Mouse (Mus musculus) ES-CJ7 (cell line): ENCODE results near the gene Fgd2.
"Not testable (repeated sequence)": the region's sequence is repeated elsewhere in the genome, so short reads cannot be mapped to it uniquely, and the experiment has no call there.

ENCODE experiments used
- DNase-seq: peaks from one replicate; pipeline ENCODE4 v3.0.0; 2011; ENCODE audit warnings: low read depth, low spot score

Gene Fgd2

GRCm38 (mm10) chr17:29361982-29362691 is 1.4 kb downstream of the Fgd2 start:
- DNase-seq: peak; percentile 52

- DNase-seq: no peak
Observed at GRCm38 (mm10) chr17:29363109-29363508, 2.4 kb downstream of the Fgd2 start.

DNA sequence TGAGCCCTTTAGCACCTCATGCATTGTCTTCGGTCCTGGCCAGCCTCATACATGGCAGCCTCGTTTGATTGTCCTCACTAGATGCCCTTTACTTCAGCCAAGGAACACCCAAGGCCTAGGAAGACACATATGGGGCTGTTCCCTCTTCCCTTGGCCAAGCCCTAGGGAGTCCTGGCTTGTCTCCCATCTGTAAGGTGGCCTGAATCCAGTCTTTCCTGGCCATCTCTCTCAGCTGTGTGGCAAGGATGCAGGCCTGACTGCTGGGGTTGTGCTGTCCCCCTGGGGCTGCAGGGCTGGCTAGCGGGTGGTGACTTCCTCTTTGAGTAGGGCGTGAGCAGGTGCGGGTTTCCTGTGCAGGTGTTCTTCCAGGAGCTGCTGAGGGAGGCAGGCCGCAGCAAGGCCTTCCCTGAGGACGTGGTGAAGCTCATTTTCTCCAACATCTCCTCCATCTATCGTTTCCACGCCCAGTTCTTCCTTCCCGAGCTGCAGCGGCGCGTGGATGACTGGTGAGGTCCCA is 4.4 kb downstream of the Fgd2 start:
- DNase-seq: no peak

- peak; percentile 36 for DNase-seq
Observed at GRCm38 (mm10) chr17:29368726-29369125, 8.0 kb downstream of the Fgd2 start.

DNA sequence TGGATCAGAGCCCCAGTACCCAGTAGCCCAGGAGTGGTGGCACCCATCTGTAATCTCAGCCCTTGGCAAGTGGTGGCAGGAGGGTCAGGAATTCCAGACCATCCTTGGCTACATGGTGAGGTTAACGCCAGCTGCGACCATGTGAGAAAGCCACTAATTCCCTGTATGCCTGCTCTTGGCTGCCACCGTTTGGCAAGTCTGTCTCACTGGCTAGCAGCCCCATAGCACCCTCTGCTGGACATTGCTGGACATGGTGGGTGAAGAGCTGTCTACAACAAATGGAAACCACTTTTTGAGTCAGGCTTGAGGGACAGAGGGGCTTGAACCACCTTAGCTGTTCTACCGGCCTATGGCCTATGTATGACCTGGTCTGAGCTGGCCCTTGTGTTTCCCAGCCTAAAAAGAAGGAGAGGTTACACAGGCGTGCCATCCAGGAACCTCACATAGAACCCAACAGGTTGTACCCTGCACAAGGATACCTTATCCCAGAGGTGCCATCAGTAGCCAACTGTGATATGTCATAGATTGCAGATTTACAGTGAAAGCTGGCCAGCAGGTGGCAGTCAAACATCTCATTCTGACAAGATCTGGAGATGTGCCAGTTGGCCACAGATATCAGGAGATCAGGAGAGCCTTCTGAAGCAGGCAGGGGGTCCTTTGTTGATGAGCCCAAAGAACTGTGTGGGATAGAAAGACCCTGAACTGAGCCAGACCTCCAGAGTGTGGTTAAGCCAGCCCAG is 10.4 kb downstream of the Fgd2 start:
- peak; percentile 91 for DNase-seq

DNA sequence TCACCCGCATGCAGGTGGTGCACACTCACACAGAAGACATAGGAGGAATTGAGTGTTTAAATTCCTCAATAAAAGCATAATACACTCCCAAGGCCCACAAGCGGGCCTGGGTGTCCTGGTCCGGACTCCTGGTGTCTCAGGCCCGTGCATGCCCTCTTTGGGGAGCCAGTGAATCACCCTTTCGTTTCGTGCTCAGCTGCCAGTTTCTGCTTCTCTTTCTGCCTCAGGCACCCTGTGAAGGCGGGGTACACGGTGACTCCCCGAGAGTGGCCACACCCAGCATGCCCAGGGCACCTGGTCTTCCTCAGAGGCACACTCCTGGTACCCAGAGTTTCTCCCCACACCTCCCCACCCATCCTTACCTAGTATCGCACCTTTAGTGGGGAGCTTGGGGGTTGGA is 15.2 kb downstream of the Fgd2 start:
- DNase-seq: no peak

- no peak for DNase-seq
Observed at GRCm38 (mm10) chr17:29378056-29378455, 17.3 kb downstream of the Fgd2 start.

- DNase-seq: no peak
Observed at GRCm38 (mm10) chr17:29380241-29380640, 19.5 kb downstream of the Fgd2 start.

DNA sequence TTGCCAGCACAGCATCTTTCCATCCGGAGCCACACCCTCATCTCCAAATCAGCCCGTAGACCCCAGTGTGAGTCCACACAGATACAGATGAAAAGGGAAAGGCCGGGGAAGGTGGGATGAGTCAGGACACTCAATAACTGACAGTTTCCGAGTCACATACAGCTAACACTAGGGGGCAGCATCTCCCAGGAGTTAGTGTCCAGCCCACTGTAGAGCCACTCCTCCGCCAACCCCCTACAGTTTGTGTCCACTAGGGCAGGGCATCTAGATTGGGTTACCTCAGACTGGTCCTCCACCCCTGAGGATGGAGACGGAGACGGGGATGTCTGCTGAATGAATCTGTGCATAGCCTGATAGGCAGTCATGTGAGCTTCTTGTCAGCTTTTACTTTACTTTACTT is 20.8 kb downstream of the Fgd2 start:
- peak; percentile 81 for DNase-seq

GRCm38 (mm10) chr17:29382417-29382816 is 21.7 kb downstream of the Fgd2 start:
- DNase-seq: no peak

DNA sequence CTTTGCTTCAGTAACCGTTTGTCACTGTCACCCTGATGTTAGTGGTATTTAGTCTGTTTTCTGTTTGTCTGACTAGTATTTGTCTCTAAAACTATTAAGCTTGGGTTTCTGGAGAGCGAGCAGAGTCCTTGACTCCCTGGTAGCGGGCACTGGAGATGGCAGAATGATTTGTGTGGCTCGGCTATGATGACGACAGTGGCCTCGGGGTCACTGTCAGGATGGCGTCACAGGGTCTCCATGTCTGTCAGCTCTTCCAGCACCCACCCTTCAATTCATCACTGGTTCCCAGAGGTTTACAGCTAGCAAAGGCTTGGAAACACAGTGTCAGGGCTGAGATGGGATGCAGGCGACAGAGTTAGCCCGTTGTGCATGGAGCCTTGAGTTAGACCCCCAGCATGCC is 23.2 kb downstream of the Fgd2 start:
- no peak for DNase-seq

DNA sequence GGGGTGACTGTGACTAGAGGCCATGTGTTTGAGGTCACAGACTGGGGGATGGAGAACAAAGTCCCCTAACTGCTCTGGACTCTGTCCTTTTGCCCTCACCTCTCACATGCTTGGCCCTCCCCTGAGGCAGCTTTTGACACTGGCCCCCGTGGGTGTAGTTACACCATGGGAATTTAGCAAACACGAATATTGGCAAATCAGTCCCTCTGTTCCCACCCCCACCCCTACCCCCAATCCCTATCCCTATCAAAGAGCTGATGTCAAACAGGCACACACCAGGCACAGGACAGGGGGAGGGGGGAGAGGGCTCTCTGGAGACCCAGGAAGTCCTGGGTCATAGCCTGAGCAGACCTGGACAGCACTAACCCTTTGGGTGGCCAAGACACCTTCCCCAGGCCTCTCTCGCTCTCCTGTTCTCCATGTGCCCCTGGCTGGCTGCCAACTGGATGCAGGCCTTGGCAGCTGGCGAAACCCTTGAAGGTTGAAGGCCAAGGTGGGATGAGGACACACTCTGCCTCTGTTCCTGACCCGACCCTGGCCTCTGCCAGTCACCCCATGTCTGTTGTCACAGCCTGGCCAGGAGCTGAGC is 24.2 kb downstream of the Fgd2 start:
- DNase-seq: no peak

GRCm38 (mm10) chr17:29385746-29386145 is 25.0 kb downstream of the Fgd2 start:
- peak; percentile 93 for DNase-seq

GRCm38 (mm10) chr17:29388978-29389377 is 28.3 kb downstream of the Fgd2 start:
- no peak for DNase-seq

GRCm38 (mm10) chr17:29391280-29391679 is 30.6 kb downstream of the Fgd2 start:
- no peak for DNase-seq

GRCm38 (mm10) chr17:29393335-29394089 is 32.8 kb downstream of the Fgd2 start:
- peak; percentile 75 for DNase-seq

DNA sequence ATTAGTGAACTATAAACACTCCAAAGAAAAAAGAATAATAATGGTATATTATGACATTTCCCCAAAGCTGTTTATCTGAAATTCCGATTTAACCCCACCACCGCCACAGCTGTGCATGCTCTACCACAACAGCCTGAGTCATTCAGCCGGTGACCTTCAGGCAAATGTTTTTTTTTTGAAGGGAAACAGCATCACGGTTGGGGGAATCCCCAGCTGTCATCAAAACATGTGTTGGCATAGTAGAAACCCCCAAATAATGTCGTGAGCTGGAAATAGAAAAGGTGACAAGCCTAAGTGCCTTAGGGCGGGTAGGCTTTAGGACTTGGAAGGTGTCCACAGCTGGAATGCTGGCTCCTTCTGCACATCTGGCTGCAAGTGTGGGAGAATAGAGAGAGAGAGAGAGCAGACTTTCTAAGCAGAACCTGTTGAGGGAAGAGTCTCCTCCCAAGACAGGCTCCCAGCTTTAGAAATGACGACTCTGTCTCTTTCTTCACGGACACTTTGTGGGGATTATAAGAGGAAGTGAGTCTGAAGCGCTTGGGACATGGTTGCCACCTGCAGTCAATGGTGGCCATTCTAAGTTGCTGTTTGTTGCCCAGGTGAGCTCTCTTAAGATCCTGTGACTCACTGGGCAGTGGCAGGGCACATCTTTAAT is 33.5 kb downstream of the Fgd2 start:
- no peak for DNase-seq

GRCm38 (mm10) chr17:29394761-29395160 is 34.0 kb downstream of the Fgd2 start:
- DNase-seq: not testable (repeated sequence)

- no peak for DNase-seq
Observed at GRCm38 (mm10) chr17:29395381-29395780, 34.7 kb downstream of the Fgd2 start.

DNA sequence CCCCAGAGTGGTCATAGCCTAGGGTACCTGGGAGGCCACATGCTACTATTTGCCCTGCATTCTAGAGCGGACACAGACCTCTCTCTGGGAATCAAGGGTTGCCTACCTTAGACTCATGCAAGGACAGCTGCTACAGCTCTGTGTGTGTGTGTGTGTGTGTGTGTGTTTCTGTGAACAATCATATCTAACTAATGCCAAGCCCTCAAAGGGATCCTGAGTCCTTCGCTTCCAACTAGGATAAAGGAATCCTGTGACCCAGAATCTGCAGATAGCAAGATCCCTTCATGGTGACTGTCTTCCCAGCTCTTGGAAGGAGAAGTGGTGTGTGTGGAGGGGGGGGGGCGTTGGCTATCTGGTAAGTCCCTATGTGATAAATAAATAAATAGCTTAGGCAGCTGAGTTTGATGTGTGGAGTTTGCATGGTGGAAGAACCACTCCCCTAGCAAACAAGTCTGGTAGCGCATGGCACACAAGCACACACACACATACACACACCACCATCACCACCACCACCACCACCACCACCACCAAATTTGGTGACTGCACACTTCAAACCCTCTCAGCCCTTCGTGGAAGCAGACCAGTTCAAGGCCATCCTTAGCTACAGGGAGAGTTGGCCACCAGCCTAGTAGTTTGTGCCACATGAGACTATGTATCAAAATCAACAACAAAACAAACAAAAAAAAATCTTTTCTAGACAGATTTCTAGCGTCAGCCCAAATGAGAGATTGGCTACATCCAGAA is 35.5 kb downstream of the Fgd2 start:
- DNase-seq: no peak

- DNase-seq: peak; percentile 79
Observed at GRCm38 (mm10) chr17:29396821-29397242, 36.1 kb downstream of the Fgd2 start.
